Mouse (Mus musculus): Measurements from ENCODE around the gene Arhgap30. TPM values are rescaled to one million over a fixed set of nuclear protein-coding genes. Genes with fewer than 3 reads are reported as not detected.

The Arhgap30 gene
- polyA plus RNA-seq (2017; shearing (Covaris generic)) = 258 TPM

DNA sequence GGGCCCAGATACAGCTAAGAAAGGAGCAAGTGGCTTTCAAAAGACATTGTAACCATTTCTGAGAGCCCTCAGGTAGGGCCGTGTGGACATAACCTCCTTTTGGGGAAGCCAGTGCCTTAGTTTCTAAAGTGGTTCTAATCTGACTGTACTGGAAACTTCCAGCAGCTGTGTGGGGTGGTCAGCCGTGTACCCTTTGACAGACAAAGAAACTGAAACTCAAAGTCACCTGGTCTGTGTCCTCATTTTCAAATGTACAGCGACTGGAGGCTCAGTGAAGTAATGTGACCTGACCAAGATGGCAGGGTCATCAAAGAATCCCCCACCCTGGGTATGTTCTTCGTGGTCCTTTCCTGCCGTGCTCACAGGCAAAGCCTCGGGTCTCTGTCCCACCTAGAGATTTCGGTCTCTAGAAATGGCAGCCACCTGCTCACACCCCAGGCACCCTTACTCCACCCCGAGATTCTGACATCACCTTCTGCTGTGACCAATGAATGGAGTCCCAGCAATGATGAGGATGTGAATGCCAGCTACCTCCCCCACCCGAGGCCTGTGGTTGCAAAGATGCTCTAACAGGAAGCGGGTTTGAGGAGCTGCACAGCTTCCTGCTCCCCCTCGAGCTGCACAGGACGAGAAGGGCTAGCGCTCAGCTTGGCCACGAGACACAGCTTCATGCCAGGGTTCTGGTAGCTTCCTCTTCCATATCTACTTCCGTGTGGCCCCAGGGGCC lies at the start of gene Arhgap30:
TSS of gene Arhgap30 (plus strand) at position 579 of the 727 bp plus-strand sequence.

GRCm38 (mm10) chr1:171345225-171346094 lies 43.3 kb upstream of the Arhgap30 start, which contains the start of the genes Nit1 and Pfdn2:
Gene Nit1, minus strand, starts transcription at chr1:171345646.
Gene Pfdn2, plus strand, starts transcription at chr1:171345670.

GRCm38 (mm10) chr1:171360656-171361055 lies 28.1 kb upstream of the Arhgap30 start, which contains the start of gene Klhdc9:
Gene Klhdc9, minus strand, starts transcription at chr1:171360798.

DNA sequence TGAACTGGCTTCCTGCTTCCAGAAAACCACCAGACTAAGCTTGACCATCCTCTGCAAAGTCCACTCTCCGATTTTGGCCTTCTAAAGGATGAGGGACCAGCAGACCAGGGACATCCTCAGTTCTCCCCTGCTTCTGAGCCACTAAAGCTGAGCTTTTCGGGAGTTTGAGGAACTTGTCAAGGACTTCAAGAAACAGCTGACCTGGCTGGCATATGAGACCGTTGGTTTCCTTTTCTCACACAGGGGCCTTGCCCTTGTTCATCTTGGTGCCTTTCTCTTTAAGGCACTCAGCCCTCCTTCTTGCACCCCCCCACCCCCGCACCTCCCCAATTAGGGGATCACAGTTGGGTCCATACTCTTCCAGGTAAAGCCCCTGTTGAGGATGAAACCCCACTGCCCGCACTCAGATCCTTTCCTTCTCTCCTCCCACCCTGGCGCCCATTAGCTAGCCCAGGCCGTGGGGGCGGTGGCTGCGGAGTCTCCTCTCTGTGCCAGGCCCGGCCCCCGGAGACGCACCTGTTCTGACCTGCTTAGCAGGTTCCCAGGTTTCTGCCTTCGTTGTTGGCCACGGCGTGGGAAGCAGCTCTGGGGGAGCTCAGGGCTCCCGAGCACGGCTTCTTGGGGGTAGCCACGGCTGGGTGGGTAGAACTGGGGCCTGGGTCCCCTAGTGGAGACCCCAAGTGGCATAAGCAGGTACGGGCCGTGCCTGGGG lies 18.8 kb upstream of the Arhgap30 start, which contains the start of gene Nectin4:
TSS of gene Nectin4 (plus strand) at position 255 of the 712 bp plus-strand sequence.

GRCm38 (mm10) chr1:171410947-171411484 lies 22.3 kb downstream of the Arhgap30 start, which contains the start of gene Usf1:
Gene Usf1, plus strand, starts transcription at chr1:171411313.

GRCm38 (mm10) chr1:171418660-171419059 lies 29.9 kb downstream of the Arhgap30 start, which contains the start of gene Tstd1:
Gene Tstd1, plus strand, starts transcription at chr1:171418872.

DNA sequence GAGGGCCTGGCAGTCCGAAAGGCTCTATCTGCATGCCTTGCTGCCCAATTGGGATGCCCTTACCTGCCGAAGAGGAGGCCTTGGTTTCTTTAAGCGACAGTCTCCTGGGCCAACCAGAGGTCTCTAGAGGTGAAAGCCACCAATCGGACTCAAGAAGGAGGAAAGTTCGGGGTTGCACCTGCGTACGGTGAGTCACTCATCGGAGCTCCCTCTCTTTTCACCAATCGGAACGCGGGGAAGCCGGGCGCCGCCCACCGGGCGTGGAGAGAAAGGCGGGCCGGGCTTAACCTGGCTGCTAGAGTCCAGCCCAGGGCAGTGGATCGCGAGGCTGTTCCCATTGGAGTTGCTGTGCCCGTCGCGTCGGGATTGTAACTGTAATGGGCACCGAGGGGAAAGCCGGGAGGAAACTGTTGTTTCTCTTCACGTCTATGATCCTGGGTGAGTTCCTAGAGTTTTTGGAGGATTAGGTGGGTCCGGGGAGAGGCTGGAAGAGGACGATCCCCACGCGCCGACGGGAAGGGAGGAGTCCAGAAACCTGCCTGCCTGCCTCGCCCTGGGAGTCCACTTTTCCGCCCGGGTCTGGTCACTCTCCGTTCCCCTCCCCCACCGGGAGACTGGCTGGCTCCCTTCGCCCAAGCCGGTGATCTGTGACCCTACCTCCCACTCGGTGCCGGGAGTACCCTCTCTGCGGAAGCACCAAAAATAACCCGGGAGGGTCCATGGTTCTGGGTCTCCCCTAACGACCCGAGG lies 48.7 kb downstream of the Arhgap30 start, which contains the start of gene F11r:
TSS of gene F11r (plus strand) at position 272 of the 750 bp plus-strand sequence.

Other genes with a start within 250 kb of the Arhgap30 start
- gene Sdhc, start 238.4 kb upstream of the Arhgap30 start, polyA plus RNA-seq (2017; shearing (Covaris generic)) = 179 TPM
- gene Mpz, start 238.2 kb upstream of the Arhgap30 start, polyA plus RNA-seq (2017; shearing (Covaris generic)) = not detected
- gene Pcp4l1, start 192.7 kb upstream of the Arhgap30 start, polyA plus RNA-seq (2017; shearing (Covaris generic)) = not detected
- gene Nr1i3, start 175.0 kb upstream of the Arhgap30 start, polyA plus RNA-seq (2017; shearing (Covaris generic)) = 0.61 TPM
- 45.0 TPM for gene Tomm40l, start 166.4 kb upstream of the Arhgap30 start, polyA plus RNA-seq (2017; shearing (Covaris generic))
- 0.62 TPM for gene Apoa2, start 163.9 kb upstream of the Arhgap30 start, polyA plus RNA-seq (2017; shearing (Covaris generic))
- 7.1 TPM for gene Fcer1g, start 154.6 kb upstream of the Arhgap30 start, polyA plus RNA-seq (2017; shearing (Covaris generic))
- gene Adamts4, start 138.5 kb upstream of the Arhgap30 start, polyA plus RNA-seq (2017; shearing (Covaris generic)) = not detected
- gene Ndufs2, start 137.6 kb upstream of the Arhgap30 start, polyA plus RNA-seq (2017; shearing (Covaris generic)) = 197 TPM
- gene B4galt3, start 118.6 kb upstream of the Arhgap30 start, polyA plus RNA-seq (2017; shearing (Covaris generic)) = 51.6 TPM
- gene Ppox, start 107.8 kb upstream of the Arhgap30 start, polyA plus RNA-seq (2017; shearing (Covaris generic)) = 89.0 TPM
- gene Usp21, start 101.0 kb upstream of the Arhgap30 start, polyA plus RNA-seq (2017; shearing (Covaris generic)) = 51.7 TPM
- 77.9 TPM for gene Ufc1, start 93.9 kb upstream of the Arhgap30 start, polyA plus RNA-seq (2017; shearing (Covaris generic))
- 38.2 TPM for gene Dedd, start 59.8 kb upstream of the Arhgap30 start, polyA plus RNA-seq (2017; shearing (Covaris generic))
- gene Nit1, start 43.3 kb upstream of the Arhgap30 start, polyA plus RNA-seq (2017; shearing (Covaris generic)) = 56.6 TPM
- 123 TPM for gene Pfdn2, start 43.3 kb upstream of the Arhgap30 start, polyA plus RNA-seq (2017; shearing (Covaris generic))
- not detected for gene Klhdc9, start 28.2 kb upstream of the Arhgap30 start, polyA plus RNA-seq (2017; shearing (Covaris generic))
- gene Nectin4, start 18.9 kb upstream of the Arhgap30 start, polyA plus RNA-seq (2017; shearing (Covaris generic)) = not detected
- 102 TPM for gene Usf1, start 22.4 kb downstream of the Arhgap30 start, polyA plus RNA-seq (2017; shearing (Covaris generic))
- gene Tstd1, start 29.9 kb downstream of the Arhgap30 start, polyA plus RNA-seq (2017; shearing (Covaris generic)) = 5.9 TPM
- gene F11r, start 48.6 kb downstream of the Arhgap30 start, polyA plus RNA-seq (2017; shearing (Covaris generic)) = 0.93 TPM
- 9.7 TPM for gene Alyref2, start 114.5 kb downstream of the Arhgap30 start, polyA plus RNA-seq (2017; shearing (Covaris generic))
- not detected for gene Itln1, start 146.3 kb downstream of the Arhgap30 start, polyA plus RNA-seq (2017; shearing (Covaris generic))
- 0.69 TPM for gene Cd244a, start 170.2 kb downstream of the Arhgap30 start, polyA plus RNA-seq (2017; shearing (Covaris generic))
- 162 TPM for gene Ly9, start 218.5 kb downstream of the Arhgap30 start, polyA plus RNA-seq (2017; shearing (Covaris generic))